Mouse (Mus musculus) liver, postnatal 0 days (tissue): Measurements from ENCODE around the gene Kcnk1. TPM values are rescaled to one million over a fixed set of nuclear protein-coding genes. Genes with fewer than 3 reads are reported as not detected.

ENCODE experiments used
- ATAC-seq: fragments of 200-750 bp; cut with Nextera tagmentation; 2 replicates; pipeline ENCODE4 v1.8.0; 2017; ENCODE audit warnings: mild to moderate bottlenecking, moderate library complexity
- DNase-seq: peaks from one replicate; pipeline ENCODE4 v3.0.0-alpha.2; 2016
- H3K27ac ChIP-seq: fragments of 300-500 bp; sonication (generic); 2 replicates; pipeline ENCODE4 v1.5.1; 2014; ENCODE audit warnings: antibody characterized with exemption, moderate library complexity, mild to moderate bottlenecking, low read depth
- H3K27me3 ChIP-seq: fragments of 300-500 bp; sonication (generic); 2 replicates; pipeline ENCODE4 v1.6.1; 2014; ENCODE audit warnings: low read length, control low read depth, mixed read lengths; ENCODE audit not compliant: insufficient read depth
- H3K36me3 ChIP-seq: fragments of 300-500 bp; sonication (generic); replicated peaks from 2 replicates; pipeline ENCODE4 v1.6.1; 2014; ENCODE audit warnings: mild to moderate bottlenecking, control low read depth, low read length, moderate library complexity, mixed read lengths; ENCODE audit not compliant: insufficient read depth
- H3K4me1 ChIP-seq: fragments of 300-500 bp; sonication (generic); 2 replicates; pipeline ENCODE4 v1.6.1; 2014; ENCODE audit warnings: antibody characterized with exemption, mild to moderate bottlenecking, control low read depth; ENCODE audit not compliant: insufficient read depth
- H3K4me2 ChIP-seq: fragments of 300-500 bp; sonication (generic); 2 replicates; pipeline ENCODE4 v1.6.1; 2014; ENCODE audit warnings: low read depth, mild to moderate bottlenecking, low read length, moderate library complexity, mixed read lengths
- H3K4me3 ChIP-seq: fragments of 300-500 bp; sonication (generic); 2 replicates; pipeline ENCODE4 v1.5.1; 2014; ENCODE audit warnings: low read depth, low read length
- H3K9ac ChIP-seq: fragments of 300-500 bp; sonication (generic); replicated peaks from 2 replicates; pipeline ENCODE4 v1.6.1; 2014; ENCODE audit warnings: mild to moderate bottlenecking, moderate library complexity
- H3K9me3 ChIP-seq: fragments of 300-500 bp; sonication (generic); 2 replicates; pipeline ENCODE4 v1.6.1; 2016; ENCODE audit warnings: mild to moderate bottlenecking, control low read depth, low read length, mixed read lengths
- CTCF ChIP-seq: sonication (generic); IDR thresholded peaks from 2 replicates; pipeline ENCODE4 v1.5.1; 2016; ENCODE audit warnings: antibody characterized with exemption, low read depth
- EP300 ChIP-seq: IDR thresholded peaks from 2 replicates; pipeline ENCODE4 v1.6.1; 2016; ENCODE audit warnings: antibody characterized with exemption, low read depth, mild to moderate bottlenecking
- WGBS: fragments of 180-500 bp; shearing (Covaris S2); extraction: QIAGEN DNeasy Blood & Tissue Kit; methylation state at CpG from one replicate; pipeline ENCODE4 v1.1.7; 2014; ENCODE audit not compliant: insufficient replicate concordance; 5-methylcytosine and 5-hydroxymethylcytosine counted together
- polyA plus RNA-seq: library from polyadenylated mRNA; unstranded; fragments of >200 nt; fragmentation: Nextera tagmentation; extraction: Ambion mirVana; gene quantifications from 2 replicates; pipeline ENCODE4 v1.2.1, GENCODE M21; 2015

Gene Kcnk1
- polyA plus RNA-seq, 1 experiment from 2014 or later, result 0.33 TPM

- Histone ChIP-seq H3K9ac (no peak overlapping the region), H3K4me3 (no peak overlapping the region), H3K27ac (no peak overlapping the region), H3K27me3 (no peaks in the 10 kb centered on the region), H3K9me3 (no peaks in the 10 kb centered on the region), H3K36me3 (no peaks in the 10 kb centered on the region), H3K4me1 (no peaks in the 10 kb centered on the region), H3K4me2 (no peak overlapping the region)
- no peak for DNase-seq
- TF ChIP-seq EP300 (no peak), CTCF (no peak)
- ATAC-seq, result no peak
- 86% methylated on average over 6 of the region's 6 CpGs for WGBS
Measured at GRCm38 (mm10) chr8:126003546-126003945, 8.6 kb downstream of the Kcnk1 start.

DNA sequence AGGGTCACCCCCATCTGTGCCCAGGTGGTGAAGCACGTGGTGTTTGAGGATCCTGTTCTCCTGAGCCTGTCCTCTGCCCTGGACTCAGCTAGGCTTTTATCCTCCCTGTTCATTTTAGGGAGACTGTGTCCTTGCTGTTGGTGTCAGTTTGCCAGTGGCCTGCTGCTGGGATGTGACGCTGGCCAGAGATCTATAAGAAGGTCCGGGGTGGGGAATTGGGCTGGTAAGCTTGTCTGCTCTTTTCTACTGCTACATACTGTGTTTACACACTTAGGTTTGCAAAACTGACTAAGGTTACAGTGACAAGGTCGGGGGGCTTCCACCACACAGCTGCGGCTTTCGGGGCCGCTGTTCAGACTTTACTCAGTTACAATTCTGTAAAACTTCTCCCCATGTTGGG, 10.0 kb downstream of the Kcnk1 start:
- no peak for DNase-seq
- WGBS, result 58% methylated on average over 7 of the region's 7 CpGs
- H3K4me2 ChIP-seq, result no peak overlapping the region

GRCm38 (mm10) chr8:126006310-126006990, 11.5 kb downstream of the Kcnk1 start:
- DNase-seq (no peak), ATAC-seq (no peak)
- TF ChIP-seq CTCF (no peak), EP300 (no peak)

More for the DNA sequence above, 10.0 kb downstream of the Kcnk1 start:
- no peak overlapping the region for H3K27ac ChIP-seq
- H3K9ac ChIP-seq, result no peak overlapping the region
- no peaks in the 10 kb centered on the region for H3K4me1 ChIP-seq
- no peaks in the 10 kb centered on the region for H3K36me3 ChIP-seq
- no peaks in the 10 kb centered on the region for H3K27me3 ChIP-seq
- no peaks in the 10 kb centered on the region for H3K9me3 ChIP-seq
- H3K4me3 ChIP-seq, result no peak overlapping the region
- no peak for ATAC-seq
- TF ChIP-seq CTCF (no peak), EP300 (no peak)

DNA sequence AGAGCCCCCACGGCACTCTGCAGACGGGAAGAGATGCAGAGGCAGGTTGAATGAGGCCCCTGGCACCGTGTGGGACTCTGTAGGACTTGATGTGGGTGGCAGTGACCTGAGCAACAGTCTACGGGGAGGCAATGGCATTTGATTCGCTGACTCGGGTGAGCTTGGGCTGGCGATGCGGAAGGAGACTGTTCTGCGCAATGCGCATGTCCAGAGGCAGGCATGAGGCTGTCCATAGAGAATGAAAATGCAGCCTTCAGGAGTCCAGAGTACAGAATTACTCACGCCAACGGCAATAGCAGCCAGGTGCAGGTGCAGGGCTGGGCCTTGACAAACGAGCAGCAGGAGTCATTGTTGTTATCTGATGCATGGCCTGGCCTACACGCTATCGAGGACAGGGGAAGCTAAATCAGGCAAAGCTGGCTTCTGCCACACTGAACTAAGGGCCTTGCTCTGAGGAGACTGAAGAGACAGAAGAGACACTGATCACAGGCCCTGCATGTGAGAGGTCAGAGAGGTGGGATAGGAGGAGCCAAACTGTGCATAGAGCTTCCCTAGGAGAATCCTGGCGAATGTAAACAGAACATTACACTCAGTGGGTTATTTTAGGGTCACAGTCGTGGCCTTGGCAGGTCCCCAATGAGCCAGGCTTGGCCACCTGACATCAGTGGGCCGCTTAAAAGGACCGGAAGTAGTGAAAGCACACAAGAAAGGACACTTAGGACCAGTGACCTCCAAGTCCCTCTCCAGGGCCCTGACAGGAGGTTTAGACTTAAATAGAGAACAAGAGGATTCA, 12.8 kb downstream of the Kcnk1 start:
- Histone ChIP-seq H3K27me3 (no peaks in the 10 kb centered on the region), H3K9ac (no peak overlapping the region), H3K4me3 (no peak overlapping the region), H3K9me3 (no peaks in the 10 kb centered on the region), H3K4me1 (no peaks in the 10 kb centered on the region), H3K4me2 (no peak overlapping the region), H3K27ac (no peak overlapping the region), H3K36me3 (no peaks in the 10 kb centered on the region)
- ATAC-seq (no peak), DNase-seq (no peak)
- no peak for TF ChIP-seq CTCF
- TF ChIP-seq EP300, result no peak
- WGBS, result 68% methylated on average over 19 of the region's 19 CpGs

More at GRCm38 (mm10) chr8:126006310-126006990, 11.5 kb downstream of the Kcnk1 start:
- H3K27ac ChIP-seq, result no peak overlapping the region
- no peaks in the 10 kb centered on the region for H3K9me3 ChIP-seq
- no peak overlapping the region for H3K4me2 ChIP-seq
- no peak overlapping the region for H3K4me3 ChIP-seq
- no peaks in the 10 kb centered on the region for H3K4me1 ChIP-seq
- H3K36me3 ChIP-seq, result no peaks in the 10 kb centered on the region
- no peak overlapping the region for H3K9ac ChIP-seq
- 78% methylated on average over 11 of the region's 11 CpGs for WGBS
- no peaks in the 10 kb centered on the region for H3K27me3 ChIP-seq

- WGBS, result 74% methylated on average over 2 of the region's 2 CpGs
- ATAC-seq, result no peak
Measured at GRCm38 (mm10) chr8:126008945-126009344, 14.0 kb downstream of the Kcnk1 start.

DNA sequence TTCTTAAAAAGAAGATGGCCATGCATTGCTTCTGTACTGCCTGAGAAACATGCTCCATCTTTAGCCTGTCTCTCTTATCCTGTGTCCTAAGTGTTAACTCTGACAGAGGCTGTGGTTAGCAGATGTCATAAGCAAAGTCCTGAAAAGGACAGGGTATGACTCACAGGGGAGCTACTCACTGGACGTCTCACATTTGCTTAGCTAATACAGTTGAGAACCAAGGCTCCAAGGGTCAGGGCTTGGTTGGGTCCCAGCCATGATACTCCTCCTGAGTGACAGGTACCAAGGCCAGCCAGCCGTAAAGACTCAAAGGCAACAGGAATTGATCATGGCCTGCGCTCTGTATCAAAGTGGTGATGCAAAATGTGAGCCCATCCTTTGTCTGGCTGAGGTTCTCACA, 15.9 kb downstream of the Kcnk1 start:
- no peak overlapping the region for H3K9ac ChIP-seq
- no peaks in the 10 kb centered on the region for H3K27me3 ChIP-seq
- no peak overlapping the region for H3K4me2 ChIP-seq
- H3K4me1 ChIP-seq, result no peaks in the 10 kb centered on the region
- no peak overlapping the region for H3K4me3 ChIP-seq
- 53% methylated on average over 3 of the region's 3 CpGs for WGBS
- TF ChIP-seq CTCF (no peak), EP300 (no peak)
- H3K9me3 ChIP-seq, result no peaks in the 10 kb centered on the region
- no peaks in the 10 kb centered on the region for H3K36me3 ChIP-seq
- ATAC-seq (no peak), DNase-seq (no peak)
- H3K27ac ChIP-seq, result no peak overlapping the region

More at GRCm38 (mm10) chr8:126008945-126009344, 14.0 kb downstream of the Kcnk1 start:
- no peak for DNase-seq
- TF ChIP-seq EP300, result no peak
- TF ChIP-seq CTCF, result no peak
- H3K9ac ChIP-seq, result no peak overlapping the region
- no peaks in the 10 kb centered on the region for H3K27me3 ChIP-seq
- H3K36me3 ChIP-seq, result no peaks in the 10 kb centered on the region
- H3K4me1 ChIP-seq, result no peaks in the 10 kb centered on the region
- no peak overlapping the region for H3K27ac ChIP-seq
- no peaks in the 10 kb centered on the region for H3K9me3 ChIP-seq
- no peak overlapping the region for H3K4me3 ChIP-seq
- no peak overlapping the region for H3K4me2 ChIP-seq
